Mouse (Mus musculus) forebrain, postnatal 0 days (tissue): ENCODE data around the gene Irf2bpl. TPM values are rescaled to one million over a fixed set of nuclear protein-coding genes. Genes with fewer than 3 reads are reported as not detected.
A peak's percentile ranks its signal among the peaks of the same experiment; 100 is the strongest.

Experiments
- ATAC-seq: fragments of 200-750 bp; cut with Nextera tagmentation; 2 replicates; pipeline ENCODE4 v1.8.0; 2017; ENCODE audit warnings: mild to moderate bottlenecking, moderate library complexity
- DNase-seq: peaks from one replicate; pipeline ENCODE4 v3.0.0-alpha.2; 2015
- H3K27ac ChIP-seq: fragments of 300-500 bp; sonication (generic); 2 replicates; pipeline ENCODE4 v1.5.1; 2014; ENCODE audit warnings: low read depth, mild to moderate bottlenecking, antibody characterized with exemption, low read length, moderate library complexity, mixed read lengths
- H3K27me3 ChIP-seq: fragments of 300-500 bp; sonication (generic); 2 replicates; pipeline ENCODE4 v1.6.1; 2014; ENCODE audit warnings: mild to moderate bottlenecking, low read length, mixed read lengths; ENCODE audit not compliant: insufficient read depth
- H3K36me3 ChIP-seq: fragments of 300-500 bp; sonication (generic); 2 replicates; pipeline ENCODE4 v1.6.1; 2014; ENCODE audit warnings: mild to moderate bottlenecking, moderate library complexity; ENCODE audit not compliant: insufficient read depth
- H3K4me1 ChIP-seq: fragments of 300-500 bp; sonication (generic); 2 replicates; pipeline ENCODE4 v1.6.1; 2014; ENCODE audit warnings: antibody characterized with exemption; ENCODE audit not compliant: insufficient read depth
- H3K4me2 ChIP-seq: fragments of 300-500 bp; sonication (generic); 2 replicates; pipeline ENCODE4 v1.6.1; 2014; ENCODE audit warnings: low read depth, mild to moderate bottlenecking, moderate library complexity
- H3K4me3 ChIP-seq: fragments of 300-500 bp; sonication (generic); 2 replicates; pipeline ENCODE4 v1.5.1; 2014; ENCODE audit warnings: low read depth, low read length, mixed read lengths
- H3K9ac ChIP-seq: fragments of 300-500 bp; sonication (generic); 2 replicates; pipeline ENCODE4 v1.6.1; 2014; ENCODE audit warnings: mild to moderate bottlenecking
- H3K9me3 ChIP-seq: fragments of 300-500 bp; sonication (generic); 2 replicates; pipeline ENCODE4 v1.6.1; 2016; ENCODE audit warnings: low read length
- CTCF ChIP-seq: sonication (generic); IDR thresholded peaks from 2 replicates; pipeline ENCODE4 v1.5.1; 2016; ENCODE audit warnings: antibody characterized with exemption, control low read depth, low read depth
- WGBS: fragments of 180-500 bp; shearing (Covaris S2); extraction: QIAGEN DNeasy Blood & Tissue Kit; methylation state at CpG from one replicate; pipeline ENCODE4 v1.1.7; 2014; 5-methylcytosine and 5-hydroxymethylcytosine counted together
- polyA plus RNA-seq: library from polyadenylated mRNA; unstranded; fragments of >200 nt; fragmentation: Nextera tagmentation; extraction: Ambion mirVana; gene quantifications from 2 replicates; pipeline ENCODE4 v1.2.1, GENCODE M21; 2015
- total RNA-seq: library from RNA; depleted of rRNA; stranded (reverse); fragments of >200 nt; gene quantifications from 2 replicates; pipeline ENCODE4 v1.2.3, GENCODE M21; 2014

Gene Irf2bpl
- total and polyA plus RNA-seq, 2 experiments from 2014 or later = 95.7 to 161 TPM

- Histone ChIP-seq H3K4me2 (peak overlapping the region; percentile 69), H3K27ac (peak overlapping the region; percentile 96), H3K9ac (peak overlapping the region; percentile 54), H3K27me3 (no peaks in the 10 kb centered on the region), H3K4me1 (peaks cover 76% of the 10 kb centered on the region), H3K9me3 (no peaks in the 10 kb centered on the region), H3K4me3 (peak overlapping the region; percentile 18), H3K36me3 (no peaks in the 10 kb centered on the region)
- peak; percentile 74 for DNase-seq
- ATAC-seq = no peak
- TF ChIP-seq CTCF = no peak
- WGBS = 1% methylated on average over 20 of the region's 20 CpGs
Observed at GRCm38 (mm10) chr12:86893326-86894183, 9.0 kb upstream of the Irf2bpl start.

GRCm38 (mm10) chr12:86892711-86893311 is 8.2 kb upstream of the Irf2bpl start:
- no peak for ATAC-seq
- no peaks in the 10 kb centered on the region for H3K27me3 ChIP-seq

DNA sequence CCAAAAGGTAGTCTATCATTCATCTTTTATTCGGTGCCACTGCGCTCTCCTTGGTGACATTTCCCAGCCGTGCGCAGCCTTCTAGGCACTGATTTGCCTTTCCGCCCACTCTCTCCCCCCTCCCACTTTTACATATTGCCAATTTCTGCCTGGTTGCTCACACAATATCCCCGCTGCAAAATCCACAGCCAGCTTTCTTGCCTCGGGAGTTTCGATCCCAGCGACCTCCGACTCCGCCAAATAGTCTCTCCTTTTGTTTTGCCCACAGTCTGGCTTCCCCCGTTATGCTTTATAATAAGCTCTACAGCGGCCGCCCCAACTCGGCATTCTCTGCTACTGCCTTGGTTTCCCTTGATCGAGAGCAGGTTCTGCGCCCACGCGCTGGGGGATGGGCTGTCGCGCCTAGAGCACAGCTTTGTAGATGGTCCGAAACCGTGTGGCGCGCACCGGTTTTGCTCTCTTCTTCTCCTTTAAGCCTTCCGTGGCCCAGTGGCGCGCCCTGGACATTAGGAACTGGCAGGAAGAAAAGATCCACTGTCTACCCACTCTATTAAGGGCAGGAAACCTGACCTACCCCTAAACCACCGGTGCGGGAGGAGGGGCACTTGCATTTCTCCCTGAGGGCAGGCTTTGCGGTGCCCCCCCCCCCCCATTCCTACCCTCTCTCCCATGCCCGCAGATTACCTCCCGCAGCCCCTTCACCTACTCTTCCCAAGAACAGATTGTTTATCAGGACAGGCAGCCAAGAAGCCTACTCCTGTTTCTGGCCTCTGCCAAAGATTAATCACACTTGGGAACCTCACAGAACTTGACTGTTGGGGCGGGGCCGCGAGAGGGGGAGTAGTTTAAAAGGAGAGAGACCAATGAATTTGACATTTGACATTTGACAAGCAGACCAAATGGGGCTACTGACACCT is 7.4 kb upstream of the Irf2bpl start:
- under 1% methylated on average over 36 of the region's 37 CpGs for WGBS
- H3K4me1 ChIP-seq = peaks cover 72% of the 10 kb centered on the region
- H3K27ac ChIP-seq = peak overlapping the region; percentile 96
- no peaks in the 10 kb centered on the region for H3K27me3 ChIP-seq
- H3K9me3 ChIP-seq = no peaks in the 10 kb centered on the region
- DNase-seq (peak; percentile 84), ATAC-seq (no peak)
- peak overlapping the region; percentile 69 for H3K4me2 ChIP-seq
- peak overlapping the region; percentile 52 for H3K9ac ChIP-seq
- no peaks in the 10 kb centered on the region for H3K36me3 ChIP-seq
- H3K4me3 ChIP-seq = peak overlapping the region; percentile 30
- no peak for TF ChIP-seq CTCF

More at GRCm38 (mm10) chr12:86892711-86893311, 8.2 kb upstream of the Irf2bpl start:
- peak overlapping the region; percentile 96 for H3K27ac ChIP-seq
- peak; percentile 84 for DNase-seq
- no peak for TF ChIP-seq CTCF
- peak overlapping the region; percentile 30; the same call in 1 of the 2 replicates for H3K4me3 ChIP-seq
- H3K4me1 ChIP-seq = peaks cover 76% of the 10 kb centered on the region
- peak overlapping the region; percentile 54 for H3K9ac ChIP-seq
- H3K36me3 ChIP-seq = no peaks in the 10 kb centered on the region
- H3K9me3 ChIP-seq = no peaks in the 10 kb centered on the region
- peak overlapping the region; percentile 69 for H3K4me2 ChIP-seq
- 2% methylated on average over 17 of the region's 18 CpGs for WGBS

DNA sequence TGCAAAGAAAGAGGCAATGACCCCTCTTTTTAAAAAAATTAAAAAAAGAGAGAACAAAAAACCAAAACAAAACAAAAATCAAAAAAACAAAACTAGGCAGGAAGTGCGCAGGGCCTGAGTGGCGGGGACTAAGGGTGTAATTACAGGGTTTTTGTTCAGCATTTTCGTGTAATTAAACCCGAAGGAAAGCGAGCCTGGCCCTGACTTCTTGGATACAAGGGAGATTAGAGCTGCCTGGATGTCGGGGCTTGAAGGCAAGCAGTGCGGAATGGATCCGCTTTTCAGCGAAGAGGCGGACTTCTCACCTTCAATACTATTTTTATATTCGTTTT is 6.8 kb upstream of the Irf2bpl start:
- Histone ChIP-seq H3K27me3 (no peaks in the 10 kb centered on the region), H3K4me2 (peak overlapping the region; percentile 69), H3K9me3 (no peaks in the 10 kb centered on the region), H3K9ac (peak overlapping the region; percentile 52), H3K4me1 (peaks cover 73% of the 10 kb centered on the region), H3K4me3 (peak overlapping the region; percentile 30), H3K36me3 (no peaks in the 10 kb centered on the region), H3K27ac (peak overlapping the region; percentile 96)
- 3% methylated on average over 11 of the region's 11 CpGs for WGBS
- no peak for ATAC-seq
- TF ChIP-seq CTCF = no peak
- DNase-seq = no peak

DNA sequence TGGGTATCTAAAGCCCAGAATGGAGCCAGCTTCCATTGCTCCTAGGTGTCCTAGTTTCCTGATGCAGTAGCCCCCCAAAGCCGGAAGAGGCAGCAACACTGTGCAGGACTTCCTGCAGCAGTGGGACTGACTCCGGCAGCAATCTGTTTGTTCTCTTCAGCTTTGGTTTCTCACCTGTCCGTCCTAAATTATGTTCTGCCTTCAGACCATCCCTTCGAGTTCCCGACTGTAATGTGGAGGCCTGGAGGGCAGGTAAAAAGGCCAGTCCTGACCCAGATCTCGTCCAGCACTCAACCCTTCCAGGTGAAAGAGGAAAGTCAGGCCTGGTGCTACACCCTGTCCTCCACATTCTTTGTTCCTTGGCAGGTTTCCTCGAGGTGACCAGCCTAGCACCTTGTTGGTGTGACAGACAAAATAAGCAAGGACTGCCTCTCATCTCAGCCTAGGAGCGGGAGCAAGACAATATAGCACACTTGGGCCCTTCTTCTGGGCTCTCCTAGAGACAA is 6.3 kb upstream of the Irf2bpl start:
- Histone ChIP-seq H3K9ac (peak overlapping the region; percentile 29; the same call in 1 of the 2 replicates), H3K4me3 (no peak overlapping the region), H3K27me3 (no peaks in the 10 kb centered on the region), H3K36me3 (no peaks in the 10 kb centered on the region), H3K27ac (peak overlapping the region; percentile 96), H3K4me2 (peak overlapping the region; percentile 69), H3K4me1 (peaks cover 72% of the 10 kb centered on the region), H3K9me3 (no peaks in the 10 kb centered on the region)
- 24% methylated on average over 8 of the region's 8 CpGs for WGBS
- no peak for ATAC-seq
- peak; percentile 76 for DNase-seq
- peak; percentile 63 for TF ChIP-seq CTCF

DNA sequence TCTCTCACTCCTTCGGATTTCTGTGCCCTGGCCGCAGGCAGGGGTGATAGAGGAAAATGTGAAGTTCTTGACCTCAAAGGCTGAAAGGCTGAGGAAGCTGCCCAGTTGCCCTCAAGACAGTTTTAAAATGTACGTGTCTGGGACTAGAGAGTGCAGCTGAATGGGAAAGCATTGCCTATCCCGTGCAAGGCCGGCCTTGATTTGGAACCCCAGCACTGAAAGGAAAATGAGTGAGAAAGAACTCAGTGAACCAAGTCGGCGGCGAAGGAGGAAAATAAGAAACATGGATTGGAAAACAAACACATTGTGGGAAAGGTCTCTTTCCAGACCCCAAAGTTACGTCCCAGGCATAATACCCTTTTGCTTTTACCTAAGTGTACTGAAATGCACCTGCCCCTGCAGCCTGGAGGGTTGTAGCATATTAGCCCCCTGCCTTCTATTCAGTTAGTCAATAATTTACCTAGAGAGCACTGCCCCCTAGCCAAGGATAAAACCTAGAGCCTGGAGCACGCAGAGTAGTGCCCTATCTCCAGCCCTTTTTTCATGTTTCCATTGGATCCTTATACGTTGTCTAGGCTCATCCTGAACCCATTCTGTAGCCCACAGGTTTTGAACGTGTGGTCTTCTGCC is 5.6 kb upstream of the Irf2bpl start:
- 51% methylated on average over 12 of the region's 12 CpGs for WGBS

More for the DNA sequence above, 5.6 kb upstream of the Irf2bpl start:
- Histone ChIP-seq H3K9ac (no peak overlapping the region), H3K4me3 (no peak overlapping the region), H3K9me3 (no peaks in the 10 kb centered on the region), H3K4me2 (no peak overlapping the region), H3K27me3 (no peaks in the 10 kb centered on the region), H3K36me3 (no peaks in the 10 kb centered on the region), H3K4me1 (peaks cover 77% of the 10 kb centered on the region), H3K27ac (peak overlapping the region; percentile 96)
- DNase-seq (no peak), ATAC-seq (no peak)
- TF ChIP-seq CTCF = no peak
